16 mouse cellular contexts compared by ENCODE assay signal in genomic region chr12:73645216-73645615, GRCm38 (mm10).
"Had no signal": no experiment of that assay in that cellular context is flagged by ENCODE, and none has a peak within 500 bp of the region (broad histone marks: within the 10 kb centered on the region; RNA-seq: fewer than 3 reads in every experiment).

No protein-coding gene starts in this region.

- ATAC-seq: hindbrain, embryonic 16.5 days; intestine, embryonic 15.5 days; intestine, postnatal 0 days had no signal

- DNase-seq: gastrocnemius, postnatal 14 days; gastrocnemius, postnatal 36 days; heart, adult 11 months; heart, adult 2 months; heart, postnatal 14 days; heart, postnatal 36 days; kidney, adult 18-20 months; kidney, adult 8-10 months; kidney, postnatal 10 days; kidney, postnatal 25 days; kidney, postnatal 4 days; left cerebral cortex, postnatal 4 days; liver, embryonic 13.5 days had no signal
